Mouse (Mus musculus): ENCODE results near the gene Slc41a3.

- TF ChIP-seq CTCF (IDR thresholded peaks at IDR 0.05; ENCODE audit: low read depth, low read length) = no peak
- TF ChIP-seq TAL1 (conservative IDR thresholded peaks at IDR 0.05; ENCODE audit: low read depth, low read length) = no peak
- no peak for TF ChIP-seq GATA1 (IDR thresholded peaks at IDR 0.05; ENCODE audit: borderline replicate concordance, low read length)
- TF ChIP-seq POLR2AphosphoS5 (IDR thresholded peaks at IDR 0.05; ENCODE audit: insufficient replicate concordance, low read depth, low read length) = no peak
Measured at GRCm38 (mm10) chr6:90644965-90645364, 40.4 kb downstream of the Slc41a3 start.
